Mouse (Mus musculus) cortical plate, adult 2 months (tissue): Measurements from ENCODE around the gene Praf2.

Experiments
- CTCF ChIP-seq: fragments of 200-500 bp; IDR thresholded peaks from 2 replicates; pipeline ENCODE4 v1.5.1; 2011; ENCODE audit warnings: mild to moderate bottlenecking, control low read depth, low read length; ENCODE audit not compliant: insufficient read depth; ENCODE audit errors: extremely low read depth
- POLR2A ChIP-seq: fragments of 200-500 bp; IDR thresholded peaks from 2 replicates; pipeline ENCODE4 v1.6.1; 2011; ENCODE audit warnings: mild to moderate bottlenecking, low read length, control low read depth; ENCODE audit not compliant: insufficient read depth; ENCODE audit errors: extremely low read depth

- peak; percentile 19; the same call in 1 of the 2 replicates for TF ChIP-seq CTCF
- TF ChIP-seq POLR2A, result no peak
These were observed 5.4 kb downstream of the Praf2 start for GRCm38 (mm10) chrX:7733571-7734156.
